Mouse (Mus musculus): ENCODE measurements at regions not wholly inside any gene's neighbourhood (a gene's known extent, or its start where the extent isn't known, plus 50 kb on each side); places are given as distances from the start of the nearest gene placed in this dataset.

DNA sequence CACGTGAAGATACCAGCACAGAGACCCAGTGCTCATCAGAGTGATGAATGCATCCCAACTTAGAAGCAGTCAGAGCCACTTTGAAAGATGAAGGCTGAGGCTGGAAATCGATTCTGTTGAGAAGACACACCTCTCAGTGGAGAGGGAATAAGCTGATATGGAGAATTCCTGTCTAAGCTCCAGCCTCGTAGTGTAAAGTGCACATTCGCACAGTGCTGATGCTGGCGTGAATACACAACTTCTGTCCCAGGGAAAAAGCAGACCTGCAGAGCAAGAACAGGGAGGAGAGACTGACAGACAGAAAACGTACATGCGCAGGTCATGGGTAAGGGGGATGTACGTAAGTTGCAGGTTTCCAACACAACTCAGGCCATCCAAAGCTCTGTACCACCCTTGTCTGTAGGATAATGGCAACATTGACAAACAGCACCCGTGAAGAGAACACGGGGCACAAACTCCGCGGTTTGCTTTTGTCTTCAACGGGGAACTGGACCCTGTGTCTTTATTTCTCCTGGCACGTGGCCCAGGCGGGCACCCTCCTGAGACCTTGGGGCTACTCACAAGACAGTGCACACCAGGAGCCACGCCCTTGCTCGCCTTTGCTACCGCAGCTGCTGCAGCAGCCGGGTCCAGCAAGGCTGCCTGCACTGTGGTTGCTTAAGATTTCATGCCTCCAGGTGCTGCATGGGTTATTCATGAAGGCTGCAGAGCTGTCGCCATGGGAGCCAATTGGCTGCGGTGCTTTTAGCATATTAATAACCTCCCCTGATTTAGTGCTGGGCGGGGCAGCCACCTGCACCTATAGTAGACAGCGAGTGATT is 434.3 kb downstream of the Cmpk2 start:
- DNase-seq (ENCODE audit: low spot score in 2 of 2), result peak; percentile 21 to 42

DNA sequence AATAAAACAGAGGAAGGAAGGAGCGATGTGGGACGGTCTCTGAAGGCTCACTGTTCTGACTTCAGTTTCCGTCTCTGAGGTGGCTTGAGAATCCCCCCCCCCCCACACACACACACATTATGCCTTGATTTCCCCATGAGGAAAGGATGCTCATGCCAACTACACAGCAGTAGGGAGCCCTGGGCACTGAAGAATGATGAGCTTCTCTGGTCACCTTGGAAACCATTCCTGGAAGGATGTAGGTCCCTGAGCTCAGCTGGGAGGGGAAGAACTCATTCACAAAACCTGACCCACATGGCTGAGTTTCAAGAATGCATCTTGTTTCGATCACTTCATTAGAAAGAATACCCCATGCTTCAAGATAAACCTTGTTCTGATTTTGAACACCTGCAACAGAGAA is 422.2 kb downstream of the Cmpk2 start:
- no peak for DNase-seq (ENCODE audit: low spot score in 2 of 2)

DNA sequence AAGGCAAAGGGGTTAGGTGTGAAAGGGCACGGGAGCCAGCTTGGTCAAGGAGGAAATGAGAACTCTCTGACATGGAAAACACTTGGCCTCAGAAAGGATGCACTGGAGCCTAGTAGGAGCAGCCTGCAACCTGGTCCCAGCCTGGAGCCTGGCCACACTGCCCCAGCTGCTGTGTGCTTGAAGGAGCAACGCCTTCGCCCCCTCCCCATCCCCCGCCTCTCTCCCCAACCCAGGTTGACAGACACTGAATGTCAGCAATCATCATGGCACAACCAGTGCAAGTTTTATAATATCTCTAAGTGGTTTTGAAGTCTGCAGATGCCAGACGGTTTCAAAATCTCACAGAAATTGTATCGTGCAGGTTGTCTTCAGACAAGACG is 417.6 kb downstream of the Cmpk2 start:
- no peak for DNase-seq (ENCODE audit: low spot score in 2 of 2)

DNA sequence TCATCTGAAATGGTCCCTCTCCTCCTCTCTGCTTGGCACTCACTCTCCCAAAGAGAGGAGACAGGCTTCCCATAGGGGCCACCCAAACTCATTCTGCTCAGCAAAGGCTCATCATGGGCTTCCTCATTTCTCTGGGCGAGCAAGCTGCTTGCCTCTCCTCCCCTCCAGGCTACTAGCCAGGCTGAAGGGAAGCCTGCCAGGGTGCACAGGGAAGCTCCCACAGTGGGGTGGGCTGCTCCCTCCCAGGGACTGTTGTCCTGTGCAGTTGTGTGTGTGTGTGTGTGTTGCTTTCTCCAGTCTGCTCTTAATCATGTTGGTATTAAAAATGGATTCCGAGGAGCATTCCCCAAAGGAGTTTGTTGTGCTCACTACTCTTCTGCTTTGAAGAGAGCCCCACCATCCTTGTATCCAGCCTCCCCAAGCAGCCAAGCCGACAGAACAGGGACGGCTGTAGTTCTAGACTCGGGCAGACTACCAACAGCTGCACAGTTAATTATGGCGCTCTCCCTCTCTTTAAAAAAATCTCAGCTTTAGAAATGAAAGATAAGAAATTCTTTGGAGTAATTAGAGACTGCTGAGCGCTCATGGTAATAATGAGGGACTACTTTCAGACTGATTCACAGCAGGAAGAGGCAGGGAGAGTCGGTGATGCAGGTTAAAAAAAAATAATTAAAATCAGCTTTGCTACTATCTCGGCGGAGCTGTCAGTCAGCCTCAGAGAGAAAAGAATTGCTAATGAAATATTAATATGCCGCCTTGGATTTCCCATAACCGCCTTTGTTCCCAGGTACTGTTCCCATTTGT is 417.0 kb downstream of the Cmpk2 start:
- DNase-seq (ENCODE audit: low spot score in 2 of 2), result peak in 1 of 2 experiments; percentile 34

DNA sequence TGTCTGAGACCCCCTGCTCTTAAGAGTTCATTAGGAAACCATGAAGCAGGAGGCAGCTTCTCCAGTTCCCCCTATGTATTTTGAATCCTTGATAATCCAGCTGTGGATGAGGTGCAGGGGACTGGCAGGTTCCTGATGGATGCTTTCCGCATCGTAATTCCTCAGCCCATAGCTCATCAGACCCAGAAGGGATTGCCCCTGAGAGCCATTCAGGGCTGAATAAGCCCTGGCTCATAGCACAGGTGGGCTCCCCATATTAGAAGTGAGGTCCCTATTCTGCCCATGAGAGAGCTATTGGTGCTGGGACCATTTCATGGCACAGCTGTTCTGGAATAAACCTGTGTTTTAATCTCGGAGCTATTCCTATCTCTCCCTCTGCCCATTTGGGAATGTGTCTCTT is 416.1 kb downstream of the Cmpk2 start:
- DNase-seq (ENCODE audit: low spot score in 2 of 2), result no peak

DNA sequence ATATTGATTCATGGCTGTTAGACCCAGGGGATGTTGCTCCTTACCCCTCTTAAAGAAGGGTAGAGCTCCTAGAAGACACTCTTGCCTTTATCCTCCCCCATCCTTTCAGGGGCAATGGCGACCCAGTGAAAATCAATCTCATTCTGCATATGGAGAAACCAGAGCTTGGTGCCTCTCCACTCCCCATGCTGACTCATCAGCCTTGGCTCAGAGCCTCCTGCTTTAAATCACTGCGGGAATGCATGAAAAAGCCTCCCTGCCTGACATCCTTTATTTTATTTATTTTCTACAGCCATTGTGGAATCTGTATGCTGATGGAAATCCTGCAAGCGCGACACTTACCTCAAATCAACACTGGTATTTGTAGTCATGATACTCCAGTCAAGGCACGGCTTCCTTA is 415.2 kb downstream of the Cmpk2 start:
- DNase-seq (ENCODE audit: low spot score in 2 of 2), result peak in 1 of 2 experiments; percentile 46

DNA sequence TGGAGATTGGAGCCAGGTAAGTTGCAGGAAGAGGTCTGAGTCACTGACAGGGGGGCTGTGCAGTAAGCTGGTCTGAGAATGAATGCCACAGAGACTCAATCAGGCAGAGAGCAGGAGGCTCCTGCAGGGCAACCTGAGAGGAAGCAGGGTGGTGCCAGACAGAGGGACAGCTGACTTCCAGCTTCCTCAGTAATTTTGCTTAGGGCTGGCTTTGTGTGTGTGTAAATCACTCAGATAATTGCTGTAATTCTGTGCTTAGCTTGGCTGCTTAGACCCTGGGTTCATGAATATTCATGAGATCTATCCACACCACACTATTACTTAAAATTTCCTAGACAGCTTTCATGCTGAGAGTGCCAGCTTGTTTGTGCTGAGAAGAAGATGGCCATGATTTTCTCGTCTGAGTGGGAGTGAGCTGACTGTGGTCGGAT is 408.7 kb downstream of the Cmpk2 start:
- DNase-seq (ENCODE audit: low spot score in 2 of 2), result no peak

DNA sequence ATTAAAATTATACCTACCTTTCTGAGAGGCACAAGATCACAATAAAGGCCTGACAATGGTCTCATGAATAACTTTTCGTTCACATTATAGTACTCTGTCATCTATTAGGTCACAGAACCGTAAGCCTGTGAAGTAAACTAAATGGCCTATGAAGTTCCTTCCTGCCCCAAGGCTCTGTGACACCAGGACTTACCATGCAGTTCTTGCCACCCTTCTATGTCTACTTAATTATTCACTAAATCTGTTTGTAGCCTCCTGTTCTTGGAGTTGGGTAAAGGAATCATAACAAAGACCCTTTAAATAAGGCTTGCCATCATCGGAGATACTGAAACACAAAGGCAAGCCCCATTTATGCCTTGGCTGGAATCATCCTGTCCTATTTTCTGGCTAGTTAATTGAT is 408.3 kb downstream of the Cmpk2 start:
- no peak for DNase-seq (ENCODE audit: low spot score in 2 of 2)

DNA sequence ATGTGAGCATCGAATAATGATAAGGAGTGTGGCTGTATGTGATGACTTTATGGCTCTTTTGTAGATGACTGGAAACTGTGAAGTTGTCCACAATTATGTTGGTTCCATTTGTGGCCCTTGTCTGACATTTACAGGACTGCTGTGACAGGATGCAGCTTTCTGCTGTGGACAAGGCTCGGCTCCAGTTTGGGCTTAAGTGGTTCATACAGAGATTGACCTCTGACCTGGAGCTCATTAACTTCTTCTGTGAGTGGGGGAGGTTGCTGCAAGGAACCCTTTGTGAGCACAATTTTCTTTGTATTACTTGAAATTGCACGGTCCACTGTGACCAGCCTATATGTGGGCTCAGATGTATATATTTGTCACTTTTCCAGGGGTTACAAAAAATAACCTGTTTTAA is 403.5 kb downstream of the Cmpk2 start:
- no peak for DNase-seq (ENCODE audit: low spot score in 2 of 2)

DNA sequence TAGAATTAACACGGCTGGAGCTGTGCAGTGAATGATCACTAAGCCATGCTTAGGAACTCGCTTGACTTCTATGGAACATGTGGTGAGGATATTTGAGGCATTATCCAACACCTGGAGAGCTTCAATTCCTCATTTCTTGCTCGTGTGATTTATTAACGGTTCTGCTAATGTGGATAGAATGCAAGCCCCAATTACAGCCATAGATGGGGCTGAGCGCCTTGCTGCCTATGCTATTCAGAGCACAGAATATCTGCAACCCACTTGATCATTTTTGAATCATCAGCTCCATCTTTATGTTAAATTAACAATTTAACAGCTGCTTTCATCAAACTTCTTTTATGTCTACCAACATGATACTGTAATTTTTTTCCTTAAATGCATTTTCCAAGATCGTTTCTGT is 398.7 kb downstream of the Cmpk2 start:
- DNase-seq (ENCODE audit: low spot score in 2 of 2), result no peak

DNA sequence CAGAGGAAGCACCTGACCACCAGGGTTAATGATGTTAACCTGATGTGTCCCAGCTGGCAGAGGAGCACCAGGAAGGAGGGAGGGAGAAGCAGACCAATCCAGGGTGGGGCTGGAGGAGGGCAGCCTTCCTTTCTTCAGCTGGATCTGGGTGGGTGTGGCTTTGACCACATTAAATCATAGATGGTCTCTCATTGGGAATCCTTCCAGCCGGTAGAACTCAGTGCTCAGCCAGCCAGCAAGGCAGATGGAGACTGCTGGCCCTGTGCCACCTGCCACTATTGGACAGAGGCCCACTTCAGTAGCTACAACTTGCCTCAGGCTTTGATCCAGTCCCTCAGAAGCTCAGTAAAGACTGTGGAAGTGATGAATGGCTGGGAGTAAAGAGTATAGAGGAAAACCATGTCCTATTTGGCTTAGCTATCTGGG is 386.1 kb downstream of the Cmpk2 start:
- peak; percentile 15 to 46 for DNase-seq (ENCODE audit: low spot score in 2 of 2)

DNA sequence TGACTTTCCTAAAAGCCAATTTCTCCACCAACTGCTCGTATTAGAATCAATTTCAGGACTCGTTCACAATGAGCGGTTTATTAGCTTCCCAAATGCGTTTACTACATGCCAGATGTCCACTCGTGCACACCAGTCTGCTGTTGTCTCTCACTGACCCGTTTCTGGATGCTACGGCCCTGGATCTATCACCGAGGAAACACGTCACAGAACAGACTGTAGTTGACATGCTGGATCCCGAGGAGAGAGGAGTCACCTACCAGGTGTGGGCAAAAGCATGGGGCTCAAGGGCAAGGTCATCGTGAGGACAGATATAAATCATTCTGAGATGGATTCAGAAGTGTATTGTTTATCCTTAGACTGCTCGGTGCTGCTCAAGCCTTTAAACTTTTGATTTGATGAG is 375.9 kb downstream of the Cmpk2 start:
- DNase-seq (ENCODE audit: low spot score in 2 of 2), result no peak

DNA sequence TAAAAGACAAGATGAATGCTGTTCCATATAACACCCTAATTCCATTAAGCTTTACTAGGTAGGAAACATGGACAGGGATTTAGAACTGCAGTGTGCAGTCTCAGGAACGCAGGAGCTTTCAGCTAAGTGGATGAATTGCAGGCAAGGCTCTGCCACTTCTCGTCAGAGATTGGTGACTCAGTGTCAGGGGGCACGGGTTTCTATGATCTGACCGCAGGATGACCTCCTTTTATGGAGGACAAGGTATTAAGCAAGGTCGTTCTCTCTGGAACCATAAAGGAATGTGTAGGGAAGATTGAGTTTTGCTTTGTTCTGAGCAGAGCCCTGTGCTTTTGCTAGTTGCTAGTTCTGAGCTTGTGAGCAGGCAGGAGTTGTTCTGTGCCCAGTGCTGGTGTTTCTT is 373.7 kb downstream of the Cmpk2 start:
- DNase-seq (ENCODE audit: low spot score in 2 of 2), result no peak

DNA sequence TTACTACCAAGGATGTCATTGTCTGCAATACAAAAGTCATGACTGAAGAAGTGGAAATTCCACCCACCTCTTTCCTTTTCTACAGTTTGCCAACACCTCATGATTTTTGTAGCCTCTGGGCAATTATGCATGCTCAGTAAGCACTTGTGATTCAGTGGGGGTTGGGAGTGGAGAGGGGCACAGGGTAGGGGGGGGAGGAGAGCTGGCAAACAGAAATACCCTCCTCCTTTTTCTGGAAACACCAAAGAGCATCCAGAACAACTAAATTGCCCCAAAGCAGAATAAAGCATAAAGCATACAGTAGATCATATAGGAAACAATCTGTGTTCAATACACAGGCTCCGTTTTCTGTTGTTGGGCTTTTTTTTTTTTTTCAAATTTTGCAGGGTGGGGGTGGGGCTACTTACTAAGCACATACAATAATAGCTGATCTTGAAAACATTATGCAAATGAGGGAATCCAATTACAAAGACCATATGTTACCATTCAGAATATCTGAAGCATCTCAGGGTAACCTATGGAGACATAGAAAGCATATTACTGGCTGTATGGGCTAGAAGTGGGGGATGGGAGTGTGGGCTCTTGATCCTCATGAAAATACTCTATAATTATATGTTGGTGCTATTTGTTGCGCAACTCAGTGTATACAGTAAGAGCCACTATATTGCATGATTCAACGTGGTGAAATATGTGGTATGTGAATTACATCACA is 352.4 kb downstream of the Cmpk2 start:
- DNase-seq (ENCODE audit: low spot score in 2 of 2), result no peak

DNA sequence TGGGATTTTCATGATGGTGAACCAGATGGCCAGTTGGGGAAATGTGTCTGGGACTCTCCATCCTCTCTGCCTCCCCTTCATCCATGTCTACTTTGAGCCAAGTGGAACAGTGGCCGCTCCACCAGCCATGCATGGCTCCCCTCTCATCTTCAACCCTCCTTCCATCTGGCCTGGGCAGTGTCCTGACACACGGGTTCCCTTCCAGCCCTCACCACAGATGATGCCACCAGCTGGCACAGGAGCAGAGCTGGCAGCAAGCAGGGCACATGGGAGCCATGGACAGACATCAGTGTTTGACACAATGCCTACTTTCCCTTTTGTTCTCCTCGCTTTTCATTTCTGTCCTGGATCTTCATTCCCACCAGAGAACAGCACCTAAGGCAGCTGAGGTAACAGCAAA is 348.9 kb downstream of the Cmpk2 start:
- no peak for DNase-seq (ENCODE audit: low spot score in 2 of 2)

DNA sequence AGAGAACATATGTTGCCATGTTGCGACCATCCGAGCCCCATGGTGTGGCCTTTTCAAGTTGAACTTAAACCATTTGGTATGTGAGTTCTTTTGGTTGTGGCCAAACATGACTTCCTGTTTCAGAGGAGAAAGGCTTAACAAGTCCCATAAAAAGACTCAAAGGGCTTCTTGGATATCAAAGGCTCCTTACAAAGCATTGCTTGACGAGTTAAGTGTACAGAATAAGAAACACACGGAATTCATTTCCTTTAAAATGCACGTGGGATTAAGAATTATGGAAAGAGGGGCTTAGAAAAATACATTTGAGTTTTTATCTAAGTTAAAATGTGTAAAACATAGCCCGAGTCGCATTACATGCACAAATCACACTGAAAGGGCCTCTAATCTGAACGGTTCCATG is 346.8 kb downstream of the Cmpk2 start:
- no peak for DNase-seq (ENCODE audit: low spot score in 2 of 2)

DNA sequence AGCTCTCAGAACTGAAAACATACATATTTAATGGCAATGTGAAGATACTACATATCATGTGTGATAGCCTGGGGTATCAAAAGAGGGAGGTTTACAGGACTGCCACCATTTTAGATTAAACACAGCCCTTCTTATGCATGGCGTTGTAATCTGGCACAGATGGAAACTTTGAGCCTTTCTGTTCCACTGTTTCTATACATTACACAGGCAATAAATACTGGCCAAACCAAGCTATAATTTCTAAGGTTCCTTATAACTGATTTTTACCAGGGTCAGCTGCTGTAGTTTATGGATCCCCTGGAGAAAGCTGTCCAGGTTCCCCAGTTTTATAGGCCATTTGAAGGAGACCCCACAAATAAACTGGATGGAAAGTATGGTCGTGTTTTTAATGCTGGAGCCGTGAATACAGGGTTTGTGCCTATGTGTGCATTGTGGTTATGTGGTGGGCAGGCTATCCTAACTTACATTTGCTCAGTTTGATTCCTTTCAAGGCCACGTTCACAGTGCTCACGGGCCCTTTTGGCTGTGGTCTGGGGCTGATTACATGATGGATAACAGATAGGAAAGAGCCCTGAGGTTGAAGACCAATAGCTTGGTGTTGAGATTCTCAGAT is 341.7 kb downstream of the Cmpk2 start:
- no peak for DNase-seq (ENCODE audit: low spot score in 2 of 2)

DNA sequence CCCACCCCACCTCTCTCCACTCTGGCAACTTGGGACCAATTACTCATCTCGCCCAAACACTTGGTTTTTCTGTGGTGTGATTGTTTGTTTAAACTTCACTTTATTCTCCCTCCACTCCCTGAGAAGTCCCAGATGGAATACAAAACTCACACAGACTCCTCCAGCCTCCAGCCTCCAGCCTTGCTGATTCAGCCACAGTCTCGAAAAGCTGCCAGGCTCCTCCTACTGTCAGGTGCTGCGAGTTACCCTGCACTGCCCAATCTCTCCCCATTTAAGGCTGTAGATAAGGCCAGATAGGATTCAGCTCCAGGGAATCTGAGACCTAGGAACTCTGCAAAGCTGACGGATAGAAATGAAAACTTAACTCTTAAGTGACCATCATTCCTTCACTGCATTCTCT is 340.7 kb downstream of the Cmpk2 start:
- peak; percentile 3 to 26 for DNase-seq (ENCODE audit: low spot score in 2 of 2)

DNA sequence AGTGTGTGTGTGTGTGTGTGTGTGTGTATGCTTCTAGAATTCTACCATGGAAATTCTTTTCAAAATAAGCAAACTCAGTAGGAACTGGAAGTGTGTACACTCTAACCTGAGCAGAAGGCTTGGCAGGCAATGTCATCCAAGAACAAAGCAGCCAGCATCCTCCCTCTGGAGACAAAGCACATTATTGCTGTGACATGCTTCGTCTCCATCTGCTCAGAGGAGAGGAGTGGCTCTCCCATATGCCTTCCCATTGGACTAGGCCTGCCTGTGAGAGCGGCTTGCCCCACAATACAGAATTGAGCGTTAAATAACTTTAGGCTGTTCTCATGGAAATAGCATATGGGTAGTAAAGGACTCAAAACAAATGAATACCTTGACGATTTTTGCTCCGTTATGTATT is 333.5 kb downstream of the Cmpk2 start:
- DNase-seq (ENCODE audit: low spot score in 2 of 2), result no peak

DNA sequence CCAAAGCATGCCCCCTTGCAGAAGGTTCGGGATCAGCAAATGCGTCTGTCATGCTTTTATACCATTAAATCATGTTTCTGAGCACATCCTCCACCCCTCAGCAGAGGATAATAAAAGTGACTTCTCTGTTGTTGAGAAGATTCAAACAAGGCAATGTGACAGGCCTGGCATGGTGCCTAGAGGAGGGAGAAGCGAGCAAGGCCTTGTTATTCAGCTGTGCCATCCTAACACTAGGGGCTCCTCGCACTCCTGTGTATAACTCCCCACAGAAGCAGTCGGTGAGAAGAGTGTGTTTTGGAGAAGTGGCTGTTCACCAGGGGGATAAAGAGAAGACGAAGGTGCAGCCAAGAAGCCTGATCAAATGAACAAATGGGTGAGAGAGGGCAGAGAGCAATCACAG is 330.3 kb downstream of the Cmpk2 start:
- no peak for DNase-seq (ENCODE audit: low spot score in 2 of 2)

DNA sequence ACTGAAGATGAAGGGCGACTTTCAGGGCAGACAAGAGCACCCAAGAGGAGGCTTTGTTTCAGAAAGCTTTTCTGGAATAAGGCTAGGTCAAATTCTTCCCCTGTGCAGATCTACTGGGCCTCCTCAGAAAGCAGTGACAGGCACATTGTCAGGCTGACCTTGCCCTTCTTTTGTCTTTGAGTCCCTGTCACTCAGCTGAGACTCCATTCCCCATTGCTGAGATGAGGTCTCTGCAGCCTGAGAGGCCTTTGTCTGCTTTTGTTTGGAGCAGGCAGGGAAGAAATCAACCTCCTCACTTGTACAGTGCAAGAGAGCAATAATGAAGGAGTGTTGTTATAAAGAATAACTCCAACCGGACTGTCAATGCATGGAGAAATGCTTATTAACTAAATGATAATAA is 327.4 kb downstream of the Cmpk2 start:
- DNase-seq (ENCODE audit: low spot score in 2 of 2), result no peak

DNA sequence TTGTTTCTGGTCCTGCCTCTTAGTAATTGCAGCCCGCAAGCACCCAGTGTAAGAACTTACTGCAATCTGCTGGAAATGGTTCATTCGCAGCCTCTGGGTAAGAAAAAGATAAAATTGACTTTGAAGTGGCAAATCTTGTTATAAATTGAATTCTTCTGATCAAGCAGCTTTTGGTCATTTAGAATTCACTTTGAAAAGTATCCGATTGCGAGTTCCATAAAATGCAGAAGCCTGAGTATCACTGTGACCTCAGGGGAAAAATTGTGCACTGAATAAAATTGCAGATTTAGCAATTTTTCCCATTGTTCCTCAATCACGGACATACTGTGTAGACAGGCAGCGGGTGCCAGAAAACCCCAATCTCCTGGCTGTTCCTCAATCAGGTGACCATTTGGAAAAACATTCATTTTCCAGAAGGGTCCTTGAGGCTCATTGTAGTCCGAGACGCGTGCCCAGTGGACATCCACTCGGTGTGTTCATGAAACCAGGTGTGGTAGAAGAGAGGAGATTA is 320.4 kb downstream of the Cmpk2 start:
- DNase-seq (ENCODE audit: low spot score in 2 of 2), result no peak
